Mouse (Mus musculus): ENCODE results near the gene Epb41l1.
A peak's percentile ranks its signal among the peaks of the same experiment; 100 is the strongest.

DNA sequence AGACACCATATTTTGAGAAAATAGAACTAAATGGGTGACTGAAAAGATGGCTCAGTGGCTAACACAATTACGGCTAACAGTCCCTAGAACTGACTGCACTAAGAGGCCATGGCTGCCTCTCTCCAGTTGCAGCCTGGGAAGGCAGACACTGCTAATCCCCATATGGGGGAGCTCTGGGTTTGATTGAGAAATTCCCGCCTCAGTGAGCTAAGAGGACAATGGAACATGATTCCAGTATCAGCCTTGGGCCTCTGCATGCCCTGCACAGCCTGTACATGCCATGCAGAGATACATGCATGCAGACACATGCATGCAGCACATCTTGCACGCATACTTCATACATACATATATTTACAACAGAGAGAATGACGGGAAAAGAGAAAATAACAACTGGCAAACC, 39.4 kb upstream of the Epb41l1 start:
- TF ChIP-seq CTCF (IDR thresholded peaks at IDR 0.05) (0 out of 2 replicates have a peak, but pooled peaks have one; percentile 23), POLR2A (IDR thresholded peaks at IDR 0.05; ENCODE audit: insufficient read depth, low read depth, low read length) (no peak), EP300 (IDR thresholded peaks at IDR 0.05; ENCODE audit: insufficient read depth, low read depth, low read length) (no peak)

All from heart, adult 2 months (tissue).